Mouse (Mus musculus) MEL (cell line): ENCODE measurements around the gene Hdac11. TPM values are rescaled to one million over a fixed set of nuclear protein-coding genes. Genes with fewer than 3 reads are reported as not detected.
"Not testable (repeated sequence)": the region's sequence is repeated elsewhere in the genome, so short reads cannot be mapped to it uniquely, and the experiment has no call there.

Source experiments
- DNase-seq: peaks from one replicate; pipeline ENCODE4 v3.0.0; 2011; ENCODE audit warnings: low read depth, low spot score
- H3K27ac ChIP-seq: 2 replicates; pipeline ENCODE4 v1.5.1; 2012; ENCODE audit warnings: low read depth, mild to moderate bottlenecking, control low read depth, low read length, moderate library complexity; ENCODE audit not compliant: control insufficient read depth
- H3K27me3 ChIP-seq, 2 experiments: fragments of 150-350 bp in 1 of 2; sonication (generic) in 1 of 2; 2 replicates each; pipeline ENCODE4 v1.6.1; 2012; ENCODE audit warnings: low read length in 2 of 2, mild to moderate bottlenecking in 2 of 2, improper control_type of control experiment in 1 of 2, moderate library complexity in 1 of 2; ENCODE audit not compliant: insufficient read depth in 2 of 2, control insufficient read depth in 1 of 2
- H3K36me3 ChIP-seq, 2 experiments: 2 replicates each; pipeline ENCODE4 v1.6.1; 2012 to 2014; ENCODE audit warnings: low read length in 2 of 2, improper control_type of control experiment in 1 of 2, inconsistent platforms in 1 of 2, mild to moderate bottlenecking in 1 of 2; ENCODE audit not compliant: insufficient read depth in 2 of 2, control insufficient read depth in 1 of 2
- H3K4me1 ChIP-seq, 2 experiments: fragments of 150-350 bp in 1 of 2; sonication (generic) in 1 of 2; 2 replicates each; pipeline ENCODE4 v1.6.1; 2012; ENCODE audit warnings: low read length in 2 of 2, improper control_type of control experiment in 1 of 2, mild to moderate bottlenecking in 1 of 2; ENCODE audit not compliant: insufficient read depth in 2 of 2, control insufficient read depth in 1 of 2
- H3K4me3 ChIP-seq, 2 experiments: fragments of 150-350 bp in 1 of 2; sonication (generic) in 1 of 2; 2 replicates each; pipeline ENCODE4 v1.5.1; 2012; ENCODE audit warnings: low read depth in 2 of 2, low read length in 2 of 2, mild to moderate bottlenecking in 2 of 2, moderate library complexity in 2 of 2, control low read depth in 1 of 2, improper control_type of control experiment in 1 of 2; ENCODE audit not compliant: control insufficient read depth in 1 of 2, insufficient read depth in 1 of 2
- H3K79me2 ChIP-seq: 2 replicates; pipeline ENCODE4 v1.6.1; 2012; ENCODE audit warnings: mild to moderate bottlenecking, low read length, moderate library complexity; ENCODE audit not compliant: control insufficient read depth, poor library complexity, insufficient read depth
- H3K9ac ChIP-seq: 2 replicates; pipeline ENCODE4 v1.6.1; 2012; ENCODE audit warnings: low read depth, mild to moderate bottlenecking, control low read depth, low read length, moderate library complexity; ENCODE audit not compliant: control insufficient read depth, poor library complexity, severe bottlenecking
- H3K9me3 ChIP-seq: fragments of 150-350 bp; sonication (generic); replicated peaks from 2 replicates; pipeline ENCODE4 v1.6.1; 2012; ENCODE audit warnings: mild to moderate bottlenecking, low read length, improper control_type of control experiment, moderate library complexity; ENCODE audit not compliant: insufficient read depth
- BHLHE40 ChIP-seq: IDR thresholded peaks from 2 replicates; pipeline ENCODE4 v1.6.1; 2012; ENCODE audit warnings: low read depth, mild to moderate bottlenecking, inconsistent platforms, low read length, improper control_type of control experiment, borderline replicate concordance
- CHD1 ChIP-seq: IDR thresholded peaks from 2 replicates; pipeline ENCODE4 v1.6.1; 2012; ENCODE audit warnings: low read depth, mild to moderate bottlenecking, inconsistent platforms, low read length, improper control_type of control experiment
- CHD2 ChIP-seq: IDR thresholded peaks from 2 replicates; pipeline ENCODE4 v1.6.1; 2011; ENCODE audit warnings: low read length, improper control_type of control experiment
- CTCF ChIP-seq, 3 experiments: IDR thresholded peaks in 2 of 3; conservative IDR thresholded peaks in 1 of 3; 2 replicates each; pipeline ENCODE4 v1.5.1; 2011 to 2012; ENCODE audit warnings: low read length in 3 of 3, low read depth in 2 of 3, mild to moderate bottlenecking in 2 of 3, improper control_type of control experiment in 1 of 3, inconsistent platforms in 1 of 3, mixed read lengths in 1 of 3, moderate library complexity in 1 of 3; ENCODE audit not compliant: control insufficient read depth in 1 of 3, insufficient read depth in 1 of 3, poor library complexity in 1 of 3, severe bottlenecking in 1 of 3
- GABPA ChIP-seq: IDR thresholded peaks from 2 replicates; pipeline ENCODE4 v1.6.1; 2012; ENCODE audit warnings: low read depth, mild to moderate bottlenecking, inconsistent platforms, low read length, improper control_type of control experiment, moderate library complexity
- JUND ChIP-seq: IDR thresholded peaks from 2 replicates; pipeline ENCODE4 v1.6.1; 2011; ENCODE audit warnings: low read depth, mild to moderate bottlenecking, improper control_type of control experiment, low read length
- MAFK ChIP-seq: IDR thresholded peaks from 2 replicates; pipeline ENCODE4 v1.6.1; 2011; ENCODE audit warnings: low read depth, mild to moderate bottlenecking, low read length, improper control_type of control experiment, borderline replicate concordance
- MAX ChIP-seq: IDR thresholded peaks from 2 replicates; pipeline ENCODE4 v1.6.1; 2011; ENCODE audit warnings: low read length, improper control_type of control experiment
- MEF2A ChIP-seq: IDR thresholded peaks from 2 replicates; pipeline ENCODE4 v1.6.1; 2014; ENCODE audit warnings: low read depth, mild to moderate bottlenecking, inconsistent platforms, low read length, improper control_type of control experiment; ENCODE audit not compliant: poor library complexity, insufficient replicate concordance, severe bottlenecking; ENCODE audit errors: extremely low read depth
- MXI1 ChIP-seq: IDR thresholded peaks from 2 replicates; pipeline ENCODE4 v1.6.1; 2011; ENCODE audit warnings: mild to moderate bottlenecking, low read depth, low read length, improper control_type of control experiment
- MYC ChIP-seq: IDR thresholded peaks from 2 replicates; pipeline ENCODE4 v1.6.1; 2011; ENCODE audit warnings: low read depth, mild to moderate bottlenecking, low read length, improper control_type of control experiment, moderate library complexity
- POLR2A ChIP-seq, 2 experiments: IDR thresholded peaks; 2 replicates each; pipeline ENCODE4 v1.6.1; 2011 to 2012; ENCODE audit warnings: low read length in 2 of 2, mild to moderate bottlenecking in 2 of 2, control low read depth in 1 of 2, improper control_type of control experiment in 1 of 2, low read depth in 1 of 2, moderate library complexity in 1 of 2; ENCODE audit not compliant: control insufficient read depth in 1 of 2, insufficient read depth in 1 of 2, poor library complexity in 1 of 2
- POLR2AphosphoS5 ChIP-seq: IDR thresholded peaks from 2 replicates; pipeline ENCODE4 v1.6.1; 2012; ENCODE audit warnings: low read depth, borderline replicate concordance, mild to moderate bottlenecking, inconsistent platforms, low read length, moderate library complexity, mixed read lengths
- RAD21 ChIP-seq: IDR thresholded peaks from 2 replicates; pipeline ENCODE4 v1.6.1; 2011; ENCODE audit warnings: mild to moderate bottlenecking, low read depth, low read length, improper control_type of control experiment
- SIN3A ChIP-seq: IDR thresholded peaks from 2 replicates; pipeline ENCODE4 v1.6.1; 2012; ENCODE audit warnings: low read length, improper control_type of control experiment, inconsistent platforms
- TBP ChIP-seq: IDR thresholded peaks from 2 replicates; pipeline ENCODE4 v1.8.0; 2011; ENCODE audit warnings: low read depth, low read length, improper control_type of control experiment
- UBTF ChIP-seq: IDR thresholded peaks from 2 replicates; pipeline ENCODE4 v1.6.1; 2012; ENCODE audit warnings: low read depth, mild to moderate bottlenecking, inconsistent platforms, low read length, improper control_type of control experiment, moderate library complexity, borderline replicate concordance; ENCODE audit not compliant: insufficient read depth
- USF1 ChIP-seq: IDR thresholded peaks from 2 replicates; pipeline ENCODE4 v1.6.1; 2014; ENCODE audit warnings: low read depth, mild to moderate bottlenecking, inconsistent platforms, low read length, improper control_type of control experiment, moderate library complexity
- USF2 ChIP-seq, 2 experiments: IDR thresholded peaks; 2 replicates each; pipeline ENCODE4 v1.6.1; 2011 to 2012; ENCODE audit warnings: improper control_type of control experiment in 2 of 2, low read length in 2 of 2, borderline replicate concordance in 1 of 2, inconsistent platforms in 1 of 2, low read depth in 1 of 2, mild to moderate bottlenecking in 1 of 2; ENCODE audit not compliant: insufficient read depth in 1 of 2
- ZMIZ1 ChIP-seq: IDR thresholded peaks from 2 replicates; pipeline ENCODE4 v1.6.1; 2012; ENCODE audit warnings: low read depth, mild to moderate bottlenecking, inconsistent platforms, low read length, improper control_type of control experiment, moderate library complexity
- polyA plus RNA-seq, 2 experiments: library from polyadenylated mRNA; stranded (reverse) in 1 of 2; unstranded in 1 of 2; fragments of >175 nt in 1 of 2; fragments of >200 nt in 1 of 2; gene quantifications; 2 replicates each; pipeline versions ENCODE4 v1.2.1 to v1.2.4; 2012; ENCODE audit warnings: low replicate concordance in 2 of 2, low read depth in 1 of 2; ENCODE audit not compliant: insufficient read length in 2 of 2, insufficient read depth in 1 of 2, missing spikeins in 1 of 2
- total RNA-seq: library from RNA; depleted of rRNA; stranded (reverse); fragments of 300-350 nt; gene quantifications from 2 replicates; pipeline ENCODE4 v1.2.3, GENCODE M21; 2012

Gene Hdac11
- total and polyA plus RNA-seq, 3 experiments, result 3.3 to 6.0 TPM; not detected in 1

GRCm38 (mm10) chr6:91120206-91120605 lies 36.3 kb upstream of the Hdac11 start:
- Histone ChIP-seq H3K27ac (peak overlapping the region; percentile 30; the same call in 1 of the 2 replicates), H3K79me2 (peaks cover 13% of the 10 kb centered on the region), H3K9ac (no peak overlapping the region), H3K36me3 (peaks cover 0 to 18% of the 10 kb centered on the region in 2 experiments; a peak in 2 of 4 replicates), H3K4me3 (no peak overlapping the region), H3K9me3 (no peaks in the 10 kb centered on the region), H3K27me3 (no peaks in the 10 kb centered on the region), H3K4me1 (peaks cover 5 to 16% of the 10 kb centered on the region in 2 experiments; a peak in 3 of 4 replicates)
- DNase-seq, result no peak
- TF ChIP-seq USF2 (IDR thresholded peaks at IDR 0.05; ENCODE audit: borderline replicate concordance in 1 of 2, insufficient read depth in 1 of 2, low read depth in 1 of 2, low read length in 2 of 2) (no peak), CHD1 (no peak), JUND (no peak), BHLHE40 (no peak), GABPA (no peak), POLR2A (IDR thresholded peaks at IDR 0.05; ENCODE audit: control insufficient read depth in 1 of 2, insufficient read depth in 1 of 2, low read depth in 1 of 2, low read length in 2 of 2, poor library complexity in 1 of 2) (no peak), POLR2AphosphoS5 (no peak), UBTF (no peak), MAX (no peak), RAD21 (no peak), ZMIZ1 (no peak), MYC (no peak), SIN3A (no peak)

- H3K27ac ChIP-seq, H3K79me2 ChIP-seq, H3K27me3 ChIP-seq, H3K4me3 ChIP-seq, H3K9ac ChIP-seq, H3K9me3 ChIP-seq: not testable (repeated sequence)
- H3K36me3 ChIP-seq, result peaks cover 0 to 13% of the 10 kb centered on the region in 2 experiments; a peak in 2 of 4 replicates
- peak; percentile 63 for DNase-seq
- TF ChIP-seq TBP (peak; percentile 75; the same call in 1 of the 2 replicates), POLR2A (IDR thresholded peaks at IDR 0.05; ENCODE audit: control insufficient read depth in 1 of 2, insufficient read depth in 1 of 2, low read depth in 1 of 2, low read length in 2 of 2, poor library complexity in 1 of 2) (peak in 1 of 2 experiments; percentile 41; a peak in 1 of 4 replicates)
- peaks cover 2 to 16% of the 10 kb centered on the region in 2 experiments; a peak in 3 of 4 replicates for H3K4me1 ChIP-seq
Observed at GRCm38 (mm10) chr6:91121089-91121488, 35.4 kb upstream of the Hdac11 start.

GRCm38 (mm10) chr6:91123453-91123852 lies 33.0 kb upstream of the Hdac11 start:
- Histone ChIP-seq H3K4me1 (peaks cover 2 to 16% of the 10 kb centered on the region in 2 experiments; a peak in 3 of 4 replicates), H3K27ac (no peak overlapping the region), H3K9me3 (no peaks in the 10 kb centered on the region), H3K79me2 (no peaks in the 10 kb centered on the region), H3K36me3 (peaks cover 0 to 11% of the 10 kb centered on the region in 2 experiments; a peak in 2 of 4 replicates), H3K4me3 (no peak overlapping the region), H3K9ac (no peak overlapping the region), H3K27me3 (peaks cover 0 to under 1% of the 10 kb centered on the region in 2 experiments; a peak in 3 of 4 replicates)
- no peak for TF ChIP-seq MAX
- TF ChIP-seq MXI1, result no peak
- no peak for TF ChIP-seq RAD21
- no peak for TF ChIP-seq USF1
- no peak for TF ChIP-seq CTCF (IDR thresholded peaks at IDR 0.05 in 2 of 3, conservative IDR thresholded peaks at IDR 0.05 in 1 of 3; ENCODE audit: control insufficient read depth in 1 of 3, insufficient read depth in 1 of 3, low read depth in 2 of 3, low read length in 3 of 3, poor library complexity in 1 of 3, severe bottlenecking in 1 of 3)
- no peak for TF ChIP-seq MAFK
- TF ChIP-seq MEF2A, result no peak
- no peak for TF ChIP-seq BHLHE40
- TF ChIP-seq SIN3A, result no peak
- TF ChIP-seq JUND, result no peak
- no peak for TF ChIP-seq CHD2
- no peak for DNase-seq
